Mouse (Mus musculus) gastrocnemius, adult 18-20 months (tissue): ENCODE data around the gene Strip1. TPM values are rescaled to one million over a fixed set of nuclear protein-coding genes. Genes with fewer than 3 reads are reported as not detected.
"Not testable (repeated sequence)": the region's sequence is repeated elsewhere in the genome, so short reads cannot be mapped to it uniquely, and the experiment has no call there.

Source experiments
- DNase-seq: peaks from one replicate; pipeline ENCODE4 v3.0.0; 2021; ENCODE audit warnings: low spot score
- long read RNA-seq, 2 experiments: library from polyadenylated mRNA; stranded (forward); transcript quantifications; one replicate each; pipeline ENCODE4 v2.0.0; 2021
- total RNA-seq, 2 experiments: library from RNA; stranded (reverse); gene quantifications; 2 replicates each; pipeline ENCODE4 v1.2.3; 2021

Strip1 gene
- total RNA-seq, result 10 to 100 TPM; 15.1 to 17.9 TPM
- long read RNA-seq, experiment 1, transcript Strip1-201 (21 exons, 3,215 nt), result major isoform, 30 of 40 reads
- long read RNA-seq, experiment 1, partial matches to known transcripts, result 3 of 40 reads
- long read RNA-seq, experiment 1, other reads (novel, unspliced or antisense), result 3 of 40 reads
- long read RNA-seq, experiment 2, transcript Strip1-201 (21 exons, 3,215 nt), result major isoform, 18 of 25 reads
- long read RNA-seq, experiment 2, partial matches to known transcripts, result 3 of 25 reads
- long read RNA-seq, experiment 2, other reads (novel, unspliced or antisense), result 4 of 25 reads

GRCm38 (mm10) chr3:107631523-107631958 is at the start of gene Strip1:
Strip1 (minus strand) TSS chr3:107631694.
- peak; percentile 97 for DNase-seq

GRCm38 (mm10) chr3:107680790-107681576 is 49.5 kb upstream of the Strip1 start:
- no peak for DNase-seq

DNA sequence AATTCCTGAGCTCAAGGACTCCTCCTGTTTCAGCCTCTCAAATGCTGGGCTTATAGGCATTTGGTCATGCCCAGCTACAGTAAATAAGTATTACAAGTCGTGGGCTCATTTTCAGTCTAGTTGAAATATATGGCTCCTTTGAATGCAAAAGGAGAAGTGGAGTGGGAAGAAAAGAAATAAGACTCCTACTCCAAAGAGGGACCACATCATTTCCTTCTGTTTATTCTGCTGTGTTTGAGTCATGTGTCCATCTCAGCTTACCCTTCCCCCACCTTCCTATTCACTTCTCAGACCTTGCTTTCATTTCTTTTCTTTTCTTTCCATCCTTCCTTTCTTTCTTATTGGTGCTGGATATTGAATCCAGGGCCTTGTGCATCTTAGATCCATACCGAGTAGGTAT is 40.0 kb upstream of the Strip1 start:
- no peak for DNase-seq

DNA sequence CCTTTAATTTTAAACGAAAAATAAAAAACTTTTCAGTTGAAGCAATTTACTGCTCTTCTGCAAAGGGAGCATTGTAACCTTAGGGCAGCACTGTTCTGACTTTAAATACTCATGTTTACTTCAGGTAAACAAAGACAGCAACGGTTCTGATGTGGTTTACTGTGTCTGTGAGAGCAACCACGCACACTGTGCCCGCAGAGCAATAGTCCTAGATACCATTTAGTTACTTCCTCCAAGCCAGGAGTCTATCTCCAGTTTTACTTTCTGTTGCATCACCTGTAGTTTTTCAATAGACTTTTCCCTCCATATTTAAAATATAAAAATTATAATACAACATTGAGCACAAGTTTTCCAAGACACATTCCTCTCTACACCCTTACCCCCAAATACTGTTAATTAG is 39.0 kb upstream of the Strip1 start:
- DNase-seq, result no peak

GRCm38 (mm10) chr3:107668786-107669185 is 37.3 kb upstream of the Strip1 start:
- no peak for DNase-seq

DNA sequence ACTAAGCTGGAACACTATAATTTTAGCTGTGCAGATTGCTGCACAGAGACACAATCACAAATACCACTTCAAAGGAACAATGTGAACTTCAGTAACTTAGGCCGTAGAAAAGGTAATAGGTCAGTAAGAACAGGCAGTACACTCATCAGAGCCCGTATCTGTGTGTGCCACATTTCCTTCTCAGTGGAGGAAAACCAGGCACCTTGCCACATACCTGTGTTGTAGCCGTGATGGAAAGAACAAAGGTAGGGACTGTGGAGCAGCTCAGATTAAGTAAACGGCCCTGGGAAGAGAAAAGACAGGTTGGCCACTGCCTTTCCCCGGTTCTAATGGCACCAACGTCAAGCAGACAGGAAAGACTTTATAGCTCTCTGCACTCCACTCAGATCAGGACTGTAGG is 35.9 kb upstream of the Strip1 start:
- no peak for DNase-seq

DNA sequence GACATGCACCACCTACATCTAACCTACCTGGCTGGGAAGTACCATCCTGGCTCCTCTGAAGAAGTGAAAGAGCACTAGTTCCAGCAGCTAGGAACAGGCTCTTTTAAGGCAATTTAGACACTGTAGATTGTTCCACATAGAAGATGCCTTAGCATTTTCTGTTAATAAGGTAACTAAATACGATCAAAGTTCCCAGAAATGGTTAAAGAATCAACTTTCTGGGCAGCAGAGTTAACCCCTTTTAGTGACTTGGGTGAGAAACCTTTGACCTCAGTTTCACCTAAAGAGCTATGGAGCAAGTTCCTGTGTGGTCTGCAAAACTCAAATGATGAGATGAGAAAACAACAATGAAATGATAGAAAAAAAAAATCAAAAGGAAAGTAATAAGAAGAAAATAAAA is 33.1 kb upstream of the Strip1 start:
- DNase-seq, result no peak

- no peak for DNase-seq
These were observed 27.5 kb upstream of the Strip1 start for GRCm38 (mm10) chr3:107659000-107659399.

GRCm38 (mm10) chr3:107656888-107657287 is 25.4 kb upstream of the Strip1 start:
- no peak for DNase-seq

GRCm38 (mm10) chr3:107656151-107656550 is 24.7 kb upstream of the Strip1 start:
- no peak for DNase-seq

DNA sequence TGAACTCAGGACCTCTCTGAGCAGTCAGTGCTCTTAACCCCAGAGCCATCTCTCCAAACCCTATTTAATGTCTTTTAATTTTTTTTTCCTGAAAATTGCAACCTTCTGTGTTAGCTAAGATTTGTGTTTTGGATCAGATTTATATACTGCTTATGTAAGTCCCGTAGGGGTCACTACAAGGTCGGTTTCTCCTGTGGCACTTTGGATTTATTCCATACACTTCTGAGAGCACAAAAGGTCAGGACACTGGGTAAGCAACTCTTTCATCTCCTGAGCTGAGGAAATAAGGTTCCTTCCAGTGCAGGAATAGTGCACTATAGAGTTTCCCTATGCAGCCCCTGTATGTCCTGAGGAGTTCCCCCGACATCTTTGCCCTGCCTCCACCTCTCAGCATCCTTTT is 24.0 kb upstream of the Strip1 start:
- DNase-seq, result no peak

DNA sequence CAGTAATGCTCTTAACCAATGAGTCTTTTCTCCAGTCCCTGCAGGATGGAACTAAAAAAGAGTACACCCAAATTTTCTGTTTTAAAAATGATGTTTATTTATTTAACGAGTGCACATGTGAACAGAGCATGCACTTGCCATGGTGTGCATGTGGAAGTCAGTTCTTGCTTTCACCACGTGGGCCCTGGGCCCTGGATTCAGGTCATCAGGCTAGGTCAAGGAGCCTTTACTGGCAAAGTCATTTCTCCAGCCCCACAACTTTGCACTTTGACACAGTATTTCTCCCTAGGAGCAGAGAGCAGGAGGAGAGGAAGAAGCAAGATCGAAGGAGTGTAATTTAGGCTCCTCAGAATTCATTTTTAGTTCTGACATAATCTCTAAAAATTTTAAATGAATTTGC is 23.4 kb upstream of the Strip1 start:
- no peak for DNase-seq

GRCm38 (mm10) chr3:107652968-107653367 is 21.5 kb upstream of the Strip1 start:
- DNase-seq, result no peak

DNA sequence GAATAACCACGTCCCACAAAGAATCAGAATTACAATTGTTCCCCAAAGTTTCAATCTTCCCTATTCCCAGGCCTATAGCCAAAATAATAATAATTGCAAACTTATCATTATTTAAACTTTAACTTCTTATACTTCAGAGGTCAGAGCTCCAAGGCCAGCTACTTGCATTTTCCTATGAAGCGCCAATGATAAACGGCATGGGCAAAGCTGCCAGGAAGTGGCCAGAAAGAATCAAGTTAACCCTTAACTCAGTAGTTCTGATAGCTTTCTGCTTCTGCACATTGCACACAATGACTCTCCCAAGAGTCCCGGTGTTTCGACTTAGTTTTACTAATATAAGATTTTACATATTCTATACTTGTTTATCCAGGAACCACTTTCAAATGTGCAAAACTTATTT is 18.8 kb upstream of the Strip1 start:
- DNase-seq, result not testable (repeated sequence)

GRCm38 (mm10) chr3:107646947-107647346 is 15.5 kb upstream of the Strip1 start:
- DNase-seq, result no peak

- DNase-seq, result no peak
These were observed 6.2 kb upstream of the Strip1 start for GRCm38 (mm10) chr3:107637606-107638172.

GRCm38 (mm10) chr3:107636236-107636635 is 4.7 kb upstream of the Strip1 start:
- DNase-seq, result no peak

- no peak for DNase-seq
These were observed 4.3 kb upstream of the Strip1 start for GRCm38 (mm10) chr3:107635836-107636235.

GRCm38 (mm10) chr3:107633906-107634305 is 2.4 kb upstream of the Strip1 start:
- no peak for DNase-seq

DNA sequence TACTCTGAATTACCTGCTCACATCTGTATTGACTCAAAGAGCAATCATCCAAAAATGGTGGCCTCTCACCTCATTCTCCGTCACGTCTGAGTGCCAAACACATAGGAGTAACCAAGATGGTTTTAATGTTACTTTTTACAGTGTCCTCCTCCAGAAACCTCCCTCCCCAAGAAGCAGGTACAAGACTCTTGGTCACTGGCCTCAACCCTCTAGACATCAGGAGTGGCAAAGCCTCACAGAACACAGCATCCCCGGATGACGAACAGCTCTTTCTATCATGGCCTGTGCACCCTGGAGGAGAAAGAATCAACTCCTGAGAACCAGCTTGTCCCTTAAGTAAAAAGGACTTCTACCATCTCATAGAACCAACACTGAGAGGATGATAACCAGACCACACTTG is 1.3 kb upstream of the Strip1 start:
- DNase-seq, result no peak

DNA sequence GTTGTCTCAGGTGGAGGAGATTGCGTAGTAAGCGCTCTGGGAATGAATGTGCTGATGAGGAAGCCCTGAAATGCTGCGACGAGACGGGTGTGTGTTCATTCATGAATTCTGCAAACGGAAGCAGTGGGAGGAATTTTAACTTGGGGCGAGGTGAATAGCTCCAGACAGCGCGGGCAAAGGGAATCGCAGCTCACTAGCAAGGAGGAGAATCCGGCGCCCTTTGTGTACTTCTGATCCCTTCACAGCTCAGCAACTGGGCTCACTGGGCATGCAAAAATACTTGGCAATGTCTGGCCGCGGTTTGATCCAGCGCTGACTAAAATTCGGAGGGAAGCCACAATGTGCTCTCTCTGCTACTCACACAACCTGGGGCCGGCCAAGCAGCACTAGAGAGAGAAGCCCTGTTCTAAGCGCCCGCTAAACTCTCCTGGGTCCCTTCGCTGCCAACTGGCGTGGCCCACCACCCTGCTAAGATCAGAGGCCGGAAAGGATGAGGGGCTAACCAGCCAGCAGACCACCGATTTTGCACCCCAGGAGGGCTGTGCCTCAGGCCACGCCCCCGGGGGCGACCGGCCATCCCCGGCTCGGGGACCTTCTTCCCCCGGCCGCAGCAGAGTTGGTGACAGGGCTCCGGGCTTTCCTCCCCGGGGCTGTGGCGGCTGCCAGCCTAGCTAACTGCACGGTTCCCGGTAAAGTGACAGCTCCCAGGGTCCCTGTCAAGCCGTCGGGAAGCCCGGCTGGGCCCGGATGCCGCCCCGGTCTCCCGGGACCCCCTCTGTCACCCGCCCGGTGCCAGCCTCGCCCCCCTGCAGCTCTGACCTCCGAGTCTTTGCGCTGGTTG is 592 bp downstream of the Strip1 start, which contains the start of gene Gm10961:
TSS of gene Gm10961 (plus strand) at position 641 of the 841 bp plus-strand sequence.
- peak; percentile 32 for DNase-seq

DNA sequence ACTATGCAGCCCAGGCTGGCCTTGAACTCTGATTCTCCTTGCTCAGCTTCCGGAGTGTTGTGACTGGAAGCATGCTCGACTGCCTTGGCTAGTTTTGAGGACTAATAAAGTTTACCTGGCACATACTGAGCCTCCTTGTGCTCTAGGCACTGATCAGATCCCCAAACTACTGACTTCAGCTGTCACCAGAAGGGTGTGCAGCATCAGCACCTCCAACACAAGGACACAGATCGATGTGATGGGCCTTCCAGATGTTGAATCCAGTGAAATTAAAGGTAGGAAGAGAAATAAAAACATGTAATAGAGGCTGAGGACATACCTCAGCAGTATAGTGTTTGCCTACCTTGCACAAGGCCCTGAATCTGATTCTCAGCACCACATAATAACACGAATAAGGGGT is 2.1 kb downstream of the Strip1 start:
- DNase-seq, result no peak
